Mouse (Mus musculus) limb, embryonic 13.5 days (tissue): ENCODE data around the gene Dusp3. TPM values are rescaled to one million over a fixed set of nuclear protein-coding genes. Genes with fewer than 3 reads are reported as not detected.

Experiments
- ATAC-seq: fragments of 200-750 bp; cut with Nextera tagmentation; 2 replicates; pipeline ENCODE4 v1.8.0; 2017; ENCODE audit warnings: low read depth, moderate number of reproducible peaks, moderate TSS enrichment; ENCODE audit not compliant: low FRiP score
- H3K27ac ChIP-seq: fragments of 300-500 bp; sonication (generic); 2 replicates; pipeline ENCODE4 v1.5.1; 2015; ENCODE audit warnings: inconsistent platforms, mild to moderate bottlenecking, moderate library complexity
- H3K27me3 ChIP-seq: fragments of 300-500 bp; sonication (generic); 2 replicates; pipeline ENCODE4 v1.6.1; 2015; ENCODE audit warnings: mild to moderate bottlenecking, inconsistent platforms
- H3K36me3 ChIP-seq: fragments of 300-500 bp; sonication (generic); 2 replicates; pipeline ENCODE4 v1.6.1; 2015; ENCODE audit warnings: inconsistent platforms, mild to moderate bottlenecking, moderate library complexity
- H3K4me1 ChIP-seq: fragments of 300-500 bp; sonication (generic); 2 replicates; pipeline ENCODE4 v1.6.1; 2015; ENCODE audit warnings: inconsistent platforms
- H3K4me2 ChIP-seq: fragments of 300-500 bp; sonication (generic); replicated peaks from 2 replicates; pipeline ENCODE4 v1.6.1; 2015; ENCODE audit warnings: inconsistent platforms, mild to moderate bottlenecking, moderate library complexity
- H3K4me3 ChIP-seq: fragments of 300-500 bp; sonication (generic); 2 replicates; pipeline ENCODE4 v1.5.1; 2015; ENCODE audit warnings: moderate library complexity, mild to moderate bottlenecking, inconsistent platforms
- H3K9ac ChIP-seq: fragments of 300-500 bp; sonication (generic); 2 replicates; pipeline ENCODE4 v1.6.1; 2015; ENCODE audit warnings: mild to moderate bottlenecking, inconsistent platforms
- H3K9me3 ChIP-seq: fragments of 300-500 bp; sonication (generic); 2 replicates; pipeline ENCODE4 v1.6.1; 2016; ENCODE audit warnings: inconsistent platforms
- WGBS: fragments of 180-500 bp; shearing (Covaris S2); methylation state at CpG from one replicate; pipeline ENCODE4 v1.1.7; 2015; 5-methylcytosine and 5-hydroxymethylcytosine counted together
- polyA plus RNA-seq: library from polyadenylated mRNA; unstranded; fragments of >200 nt; fragmentation: Nextera tagmentation; extraction: Ambion mirVana; gene quantifications from 2 replicates; pipeline ENCODE4 v1.2.1, GENCODE M21; 2015

Gene Dusp3
- polyA plus RNA-seq, 1 experiment from 2014 or later: 18.6 TPM

DNA sequence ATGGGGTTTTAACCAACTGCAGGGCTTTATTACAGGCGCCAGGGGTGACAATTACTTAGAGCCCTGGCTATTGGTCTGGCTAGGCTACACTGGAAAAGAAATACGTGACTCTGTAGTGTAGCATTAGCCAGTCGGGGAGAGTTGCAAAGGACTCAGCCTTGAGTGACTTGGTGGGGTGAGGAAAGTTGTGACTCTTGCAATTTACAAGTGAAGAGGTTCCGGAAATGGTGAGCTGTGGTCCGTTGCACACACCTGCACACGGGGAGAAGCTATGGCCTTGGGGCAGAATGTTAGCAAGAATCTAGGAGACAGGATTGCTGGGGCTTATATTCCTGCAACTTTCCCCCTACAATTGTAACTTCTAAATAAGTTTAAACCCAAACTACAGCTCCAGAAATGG lies 61.2 kb downstream of the Dusp3 start:
- H3K4me3 ChIP-seq: no peak overlapping the region
- H3K27ac ChIP-seq: no peak overlapping the region
- H3K27me3 ChIP-seq: peaks cover 6% of the 10 kb centered on the region
- no peak for ATAC-seq
- H3K4me1 ChIP-seq: peaks cover 6% of the 10 kb centered on the region; the same call in 1 of the 2 replicates
- H3K4me2 ChIP-seq: no peak overlapping the region
- H3K36me3 ChIP-seq: no peaks in the 10 kb centered on the region
- H3K9ac ChIP-seq: no peak overlapping the region
- no peaks in the 10 kb centered on the region for H3K9me3 ChIP-seq
- WGBS: 56% methylated on average over 6 of the region's 6 CpGs

- H3K27me3 ChIP-seq: peaks cover 6% of the 10 kb centered on the region
- H3K36me3 ChIP-seq: no peaks in the 10 kb centered on the region
- no peak overlapping the region for H3K27ac ChIP-seq
- H3K9me3 ChIP-seq: no peaks in the 10 kb centered on the region
- no peak overlapping the region for H3K4me3 ChIP-seq
- WGBS: 77% methylated on average over 18 of the region's 19 CpGs
- ATAC-seq: no peak
- H3K9ac ChIP-seq: no peak overlapping the region
- peaks cover 6% of the 10 kb centered on the region; the same call in 1 of the 2 replicates for H3K4me1 ChIP-seq
- H3K4me2 ChIP-seq: no peak overlapping the region
These were observed 62.3 kb downstream of the Dusp3 start for GRCm38 (mm10) chr11:101924441-101924976.

- H3K27ac ChIP-seq: no peak overlapping the region
- 74% methylated on average over 6 of the region's 6 CpGs for WGBS
- H3K36me3 ChIP-seq: no peaks in the 10 kb centered on the region
- H3K4me1 ChIP-seq: peaks cover 6% of the 10 kb centered on the region; the same call in 1 of the 2 replicates
- peaks cover 11% of the 10 kb centered on the region for H3K27me3 ChIP-seq
- no peak for ATAC-seq
- H3K9me3 ChIP-seq: no peaks in the 10 kb centered on the region
- no peak overlapping the region for H3K4me3 ChIP-seq
- H3K4me2 ChIP-seq: no peak overlapping the region
- H3K9ac ChIP-seq: no peak overlapping the region
These were observed 62.8 kb downstream of the Dusp3 start for GRCm38 (mm10) chr11:101923988-101924387.

GRCm38 (mm10) chr11:101921361-101921952 lies 65.4 kb downstream of the Dusp3 start:
- WGBS: 79% methylated on average over 12 of the region's 12 CpGs
- no peak overlapping the region for H3K4me2 ChIP-seq
- ATAC-seq: no peak
- H3K9ac ChIP-seq: no peak overlapping the region
- H3K4me1 ChIP-seq: no peaks in the 10 kb centered on the region
- no peak overlapping the region for H3K4me3 ChIP-seq
- peaks cover 29% of the 10 kb centered on the region for H3K27me3 ChIP-seq
- no peaks in the 10 kb centered on the region for H3K36me3 ChIP-seq
- no peaks in the 10 kb centered on the region for H3K9me3 ChIP-seq
- H3K27ac ChIP-seq: no peak overlapping the region

Other genes starting within 250 kb of the Dusp3 start
- 15.6 and 17.9 TPM in 2 replicates for gene Etv4, start 201.6 kb downstream of the Dusp3 start, polyA plus RNA-seq
- 17.1 and 20.8 TPM in 2 replicates for gene Meox1, start 92.6 kb downstream of the Dusp3 start, polyA plus RNA-seq
- gene Sost, start 20.0 kb downstream of the Dusp3 start, polyA plus RNA-seq: 0.38 TPM in 2 replicates
- gene Cfap97d1, start 2.7 kb downstream of the Dusp3 start, polyA plus RNA-seq: not detected in 2 replicates
- gene Mpp3, start 41.4 kb upstream of the Dusp3 start, polyA plus RNA-seq: 10.0 and 10.2 TPM in 2 replicates
- 0.49 and 0.78 TPM in 2 replicates for gene Cd300lg, start 54.5 kb upstream of the Dusp3 start, polyA plus RNA-seq
- 13.4 and 13.5 TPM in 2 replicates for gene Mpp2, start 101.5 kb upstream of the Dusp3 start, polyA plus RNA-seq
- gene Ppy, start 114.3 kb upstream of the Dusp3 start, polyA plus RNA-seq: not detected in 2 replicates
- not detected in 2 replicates for gene Pyy, start 120.8 kb upstream of the Dusp3 start, polyA plus RNA-seq
- gene Nags, start 158.5 kb upstream of the Dusp3 start, polyA plus RNA-seq: 0.14 TPM in 1 of 2 replicates, not detected in the other
- gene Tmem101, start 169.4 kb upstream of the Dusp3 start, polyA plus RNA-seq: 44.7 and 46.1 TPM in 2 replicates
- gene Lsm12, start 198.3 kb upstream of the Dusp3 start, polyA plus RNA-seq: 134 and 145 TPM in 2 replicates
- 35.6 and 36.1 TPM in 2 replicates for gene G6pc3, start 202.6 kb upstream of the Dusp3 start, polyA plus RNA-seq
- gene Hdac5, start 243.2 kb upstream of the Dusp3 start, polyA plus RNA-seq: 61.9 and 68.6 TPM in 2 replicates